Mouse (Mus musculus): ENCODE results near the gene Cyp4a31. TPM values are rescaled to one million over a fixed set of nuclear protein-coding genes. Genes with fewer than 3 reads are reported as not detected.
"Not testable (repeated sequence)": the region's sequence is repeated elsewhere in the genome, so short reads cannot be mapped to it uniquely, and the experiment has no call there.

Gene Cyp4a31
- polyA plus RNA-seq (2012; rRNA removed) = not detected in 2 replicates

DNA sequence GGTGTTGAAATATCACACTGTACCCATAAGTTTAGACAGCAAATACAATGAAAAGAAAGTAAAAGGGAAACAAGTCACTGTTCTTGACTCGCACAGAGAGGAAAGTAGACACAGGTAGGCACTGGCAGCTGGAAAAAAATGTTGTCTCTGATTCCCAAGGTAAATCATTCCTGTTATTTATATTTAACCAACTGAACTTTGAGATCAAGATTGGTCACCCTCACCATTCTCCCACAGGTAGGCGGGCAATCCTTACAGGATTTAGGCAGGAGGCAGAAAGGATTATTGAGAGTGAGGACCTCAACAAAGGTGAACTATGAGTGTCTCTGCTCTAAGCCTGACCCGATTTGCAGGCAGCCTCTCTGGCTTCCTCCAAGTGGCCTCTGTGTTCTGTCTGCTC is at the start of gene Cyp4a31:
Gene Cyp4a31, plus strand, starts transcription at position 249 of the 400 bp plus-strand sequence.
- DNase-seq (ENCODE audit: low read depth, low spot score) = no peak
- 72% methylated on average over 3 of the region's 3 CpGs for WGBS

DNA sequence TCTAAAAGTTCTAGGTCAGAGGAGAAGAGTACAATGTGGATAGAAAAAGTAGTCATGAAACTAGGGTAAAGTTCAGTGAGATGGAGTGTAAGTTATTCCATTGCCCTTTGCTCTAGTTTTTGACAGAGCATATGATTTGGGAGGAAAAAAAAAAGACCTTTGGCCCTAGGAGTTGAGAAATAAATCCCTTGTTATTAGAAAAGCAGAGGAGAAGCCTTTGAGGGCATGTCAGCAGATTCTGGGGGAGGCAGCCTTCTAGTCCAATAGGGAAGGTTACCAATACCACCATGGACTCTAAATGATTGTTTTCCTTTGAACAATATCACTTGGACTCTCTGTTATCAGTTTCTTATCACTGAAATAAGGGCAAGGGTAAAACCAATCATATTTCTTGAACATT is 49.5 kb upstream of the Cyp4a31 start:
- DNase-seq (ENCODE audit: low read depth, low spot score) = not testable (repeated sequence)

GRCm38 (mm10) chr4:115518000-115518399 is 45.4 kb upstream of the Cyp4a31 start, which contains the start of gene Cyp4a10:
Gene Cyp4a10 (plus strand): TSS chr4:115518264.
- not testable (repeated sequence) for DNase-seq (ENCODE audit: low read depth, low spot score)
- 62% methylated on average over 5 of the region's 5 CpGs for WGBS

DNA sequence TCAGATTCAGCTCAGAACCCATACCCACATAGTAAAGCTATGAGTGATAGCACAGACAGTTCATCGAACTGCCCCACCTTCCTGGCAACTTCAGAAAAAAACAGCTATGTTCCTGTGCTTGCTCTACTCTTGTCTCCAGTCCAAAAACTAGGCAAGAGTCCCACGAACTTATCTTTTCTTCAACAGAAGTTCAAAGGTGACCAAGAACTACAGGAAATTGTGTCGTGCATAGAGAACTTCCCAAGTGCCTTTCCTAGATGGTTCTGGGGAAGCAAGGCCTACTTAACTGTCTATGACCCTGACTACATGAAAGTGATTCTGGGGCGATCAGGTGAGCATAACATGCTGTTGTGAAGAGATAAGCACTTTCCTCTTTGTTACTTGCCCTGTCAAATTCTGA is 44.0 kb upstream of the Cyp4a31 start:
- no peak for DNase-seq (ENCODE audit: low read depth, low spot score)
- 59% methylated on average over 4 of the region's 4 CpGs for WGBS

DNA sequence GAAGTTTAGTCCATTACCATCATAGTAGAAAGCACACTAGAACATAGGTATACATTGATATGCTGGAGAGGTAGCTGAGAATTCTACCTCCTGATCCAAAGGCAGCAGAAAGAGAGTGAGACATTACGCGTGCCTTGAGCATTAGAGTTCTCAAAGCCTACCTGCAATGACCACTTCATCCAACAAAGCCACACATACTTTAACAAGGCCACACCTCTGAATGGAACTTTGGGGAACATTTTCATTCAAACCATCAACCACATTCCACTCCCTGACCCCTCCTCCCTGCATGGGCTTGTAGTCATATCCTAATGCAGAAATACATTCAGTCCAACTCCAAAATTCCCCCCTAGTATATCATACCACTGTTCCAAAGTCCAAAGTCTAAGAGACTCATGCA is 41.7 kb upstream of the Cyp4a31 start:
- WGBS = 92% methylated on average over 2 of the region's 2 CpGs
- no peak for DNase-seq (ENCODE audit: low read depth, low spot score)

DNA sequence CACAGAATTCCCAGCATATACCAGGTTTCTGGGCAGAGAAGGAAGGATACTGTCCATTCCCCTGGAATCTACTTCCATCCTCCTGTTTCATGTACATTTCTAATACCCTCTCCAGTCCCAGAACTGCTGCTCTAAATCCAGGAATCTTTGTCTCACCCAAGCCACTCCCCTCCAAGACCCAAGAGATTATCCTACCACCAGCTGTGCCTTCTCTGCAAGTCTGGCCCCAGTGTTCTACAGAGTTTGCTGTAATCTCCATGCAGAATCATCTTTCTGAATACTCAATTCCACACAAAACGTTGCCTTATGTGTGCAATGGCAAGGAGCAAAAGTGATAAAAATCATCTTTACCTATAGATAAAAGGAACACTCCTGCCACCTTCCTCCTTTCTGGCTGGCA is 18.3 kb upstream of the Cyp4a31 start:
- DNase-seq (ENCODE audit: low read depth, low spot score) = no peak
- 38% methylated on average over 1 of the region's 1 CpGs for WGBS

GRCm38 (mm10) chr4:115546141-115546828 is 17.2 kb upstream of the Cyp4a31 start:
- DNase-seq (ENCODE audit: low read depth, low spot score) = no peak
- WGBS = 80% methylated on average over 2 of the region's 2 CpGs

DNA sequence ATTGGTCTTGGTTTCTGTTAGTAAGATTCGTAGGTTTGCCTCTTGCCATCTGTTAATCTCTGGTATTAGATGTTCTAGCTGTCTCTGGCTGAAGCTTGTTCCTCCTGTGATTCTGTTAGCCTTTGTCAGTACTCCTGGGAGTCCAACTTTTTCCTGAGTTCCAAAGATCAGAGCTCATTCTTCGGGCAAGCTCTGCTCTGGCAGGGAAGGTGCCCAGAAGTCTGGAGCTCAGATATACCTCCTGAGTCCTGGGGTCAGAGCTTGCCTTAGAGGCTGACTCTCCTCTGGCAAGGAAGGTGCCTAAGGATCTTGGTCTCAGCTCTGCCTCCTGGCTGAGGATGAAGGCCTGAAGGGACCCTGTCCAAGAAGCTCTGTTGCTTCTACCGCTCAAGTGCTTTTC is 10.7 kb upstream of the Cyp4a31 start:
- 85% methylated on average over 3 of the region's 3 CpGs for WGBS
- no peak for DNase-seq (ENCODE audit: low read depth, low spot score)

DNA sequence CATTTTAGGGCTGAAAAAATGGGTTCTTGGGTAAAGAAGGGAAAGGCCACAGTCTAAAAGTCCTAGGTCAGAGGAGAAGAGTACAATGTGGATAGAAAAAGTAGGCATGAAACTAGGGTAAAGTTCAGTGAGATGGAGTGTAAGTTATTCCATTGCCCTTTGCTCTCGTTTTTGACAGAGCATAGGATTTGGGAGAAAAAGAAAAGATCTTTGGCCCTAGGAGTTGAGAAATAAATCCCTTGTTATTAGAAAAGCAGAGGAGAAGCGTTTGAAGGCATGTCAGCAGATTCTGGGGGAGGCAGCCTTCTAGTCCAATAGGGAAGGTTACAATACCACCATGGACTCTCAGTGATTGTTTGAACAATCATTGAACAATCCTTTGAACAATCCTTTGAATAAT is 7.9 kb upstream of the Cyp4a31 start:
- DNase-seq (ENCODE audit: low read depth, low spot score) = no peak
- 46% methylated on average over 2 of the region's 2 CpGs for WGBS

- 69% methylated on average over 4 of the region's 4 CpGs for WGBS
- no peak for DNase-seq (ENCODE audit: low read depth, low spot score)
Observed at GRCm38 (mm10) chr4:115557861-115558561, 5.4 kb upstream of the Cyp4a31 start.

- WGBS = 59% methylated on average over 5 of the region's 5 CpGs
Observed at GRCm38 (mm10) chr4:115561236-115561635, 2.2 kb upstream of the Cyp4a31 start.

GRCm38 (mm10) chr4:115564469-115565225 is 1.2 kb downstream of the Cyp4a31 start:
- DNase-seq (ENCODE audit: low read depth, low spot score) = not testable (repeated sequence)
- WGBS = 71% methylated on average over 6 of the region's 6 CpGs

More at GRCm38 (mm10) chr4:115561236-115561635, 2.2 kb upstream of the Cyp4a31 start:
- DNase-seq (ENCODE audit: low read depth, low spot score) = not testable (repeated sequence)

DNA sequence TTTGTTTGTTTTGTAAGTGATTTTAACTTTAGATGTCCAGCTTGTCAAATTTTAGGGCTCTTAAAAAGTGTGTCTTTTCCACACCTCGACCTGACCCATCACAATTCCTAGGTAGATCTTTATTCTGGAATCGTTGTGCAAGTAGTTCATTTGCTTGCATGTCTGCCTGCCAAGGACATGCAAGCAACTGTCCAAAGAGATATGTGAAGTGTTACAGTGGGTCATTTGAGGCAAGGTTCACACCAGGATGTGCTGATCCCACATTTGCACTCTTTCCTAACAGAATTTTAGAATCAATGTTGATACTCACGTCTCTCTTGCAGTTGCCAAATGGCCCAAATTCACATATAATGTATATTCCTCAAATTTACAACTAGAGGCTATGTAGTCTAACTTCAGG is 11.8 kb downstream of the Cyp4a31 start:
- no peak for DNase-seq (ENCODE audit: low read depth, low spot score)

DNA sequence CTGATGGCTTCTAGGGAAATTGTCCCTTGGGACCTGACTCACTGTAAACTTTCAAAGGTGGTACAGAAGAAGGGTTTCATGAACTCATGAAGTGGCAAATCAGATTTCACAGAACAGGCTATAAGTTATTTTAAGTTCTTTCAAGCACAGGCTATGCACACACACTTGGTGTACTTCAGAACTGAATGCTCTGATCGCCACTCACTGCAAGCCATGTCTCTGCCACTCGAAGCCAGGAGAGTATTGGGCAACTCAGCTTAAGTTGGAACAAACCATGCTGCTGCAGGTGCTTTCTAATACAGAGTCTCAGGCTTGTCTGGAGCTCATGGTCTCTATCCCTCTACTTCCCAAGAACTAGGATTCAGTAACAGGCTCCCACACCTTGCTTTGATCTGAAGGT is 12.3 kb downstream of the Cyp4a31 start:
- WGBS = 71% methylated on average over 2 of the region's 2 CpGs
- no peak for DNase-seq (ENCODE audit: low read depth, low spot score)

More for the DNA sequence above, 11.8 kb downstream of the Cyp4a31 start:
- WGBS = 71% methylated on average over 3 of the region's 3 CpGs

DNA sequence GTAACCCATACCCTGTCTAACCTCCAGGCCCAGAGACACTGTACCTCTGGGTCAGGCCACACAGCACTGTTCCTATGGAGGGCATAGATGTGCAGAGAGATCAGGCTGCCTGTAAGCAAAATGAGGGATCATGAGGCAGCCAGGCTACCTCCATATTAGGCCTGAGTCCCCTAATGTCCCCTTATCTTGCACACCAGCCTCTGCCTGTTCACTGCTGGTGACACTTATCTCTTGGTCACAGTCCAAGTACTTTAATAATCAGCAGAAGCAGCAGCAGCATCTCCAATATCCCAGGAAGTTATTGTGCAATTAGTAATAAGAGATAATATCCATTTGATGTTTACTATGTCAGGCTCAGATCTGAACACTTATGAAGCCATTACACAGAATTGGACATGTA is 19.6 kb downstream of the Cyp4a31 start:
- DNase-seq (ENCODE audit: low read depth, low spot score) = no peak

- no peak for DNase-seq (ENCODE audit: low read depth, low spot score)
- WGBS = 86% methylated on average over 1 of the region's 1 CpGs
Observed at GRCm38 (mm10) chr4:115596357-115596756, 32.9 kb downstream of the Cyp4a31 start.

DNA sequence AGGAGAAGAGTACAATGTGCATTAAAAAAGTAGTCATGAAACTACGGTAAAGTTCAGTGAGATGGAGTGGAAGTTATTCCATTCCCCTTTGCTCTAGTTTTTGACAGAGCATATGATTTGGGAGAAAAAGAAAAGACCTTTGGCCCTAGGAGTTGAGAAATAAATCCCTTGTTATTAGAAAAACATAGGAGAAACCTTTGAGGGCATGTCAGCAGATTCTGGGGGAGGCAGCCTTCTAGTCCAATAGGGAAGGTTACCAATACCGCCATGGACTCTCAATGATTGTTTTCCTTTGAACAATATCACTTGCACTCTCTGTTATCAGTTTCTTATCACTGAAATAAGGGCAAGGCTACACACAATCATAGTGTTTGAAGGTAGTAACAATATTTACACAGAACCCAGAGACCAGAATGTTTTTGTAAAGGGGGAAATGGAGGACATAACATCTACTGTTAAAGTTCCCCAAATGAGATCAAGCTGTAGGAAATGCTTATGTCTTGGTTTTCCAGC is 33.4 kb downstream of the Cyp4a31 start:
- DNase-seq (ENCODE audit: low read depth, low spot score) = no peak
- WGBS = 48% methylated on average over 2 of the region's 2 CpGs

GRCm38 (mm10) chr4:115600611-115601010 is 37.2 kb downstream of the Cyp4a31 start, which contains the start of gene Cyp4a32:
Gene Cyp4a32 (plus strand): TSS chr4:115600969.
- not testable (repeated sequence) for DNase-seq (ENCODE audit: low read depth, low spot score)
- WGBS = 86% methylated on average over 8 of the region's 8 CpGs

DNA sequence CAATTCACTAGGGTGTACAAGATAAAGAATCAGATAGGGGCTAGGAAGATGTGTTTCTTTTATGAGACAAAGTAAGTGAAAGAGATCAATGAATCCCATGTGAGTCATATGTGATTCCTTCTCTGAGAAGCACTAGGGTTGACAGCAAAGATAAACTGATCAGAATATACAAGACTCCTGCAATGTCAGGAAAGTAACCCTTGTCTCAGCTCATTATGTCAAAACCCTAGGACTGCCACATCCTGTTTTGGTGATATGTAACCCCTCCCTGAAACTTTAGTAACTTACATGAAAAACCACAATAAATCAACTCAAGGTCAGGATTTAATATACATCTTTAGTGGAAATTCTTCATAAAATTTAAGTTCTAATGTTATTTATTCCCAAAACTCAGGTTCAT is 50.6 kb downstream of the Cyp4a31 start:
- no peak for DNase-seq (ENCODE audit: low read depth, low spot score)

DNA sequence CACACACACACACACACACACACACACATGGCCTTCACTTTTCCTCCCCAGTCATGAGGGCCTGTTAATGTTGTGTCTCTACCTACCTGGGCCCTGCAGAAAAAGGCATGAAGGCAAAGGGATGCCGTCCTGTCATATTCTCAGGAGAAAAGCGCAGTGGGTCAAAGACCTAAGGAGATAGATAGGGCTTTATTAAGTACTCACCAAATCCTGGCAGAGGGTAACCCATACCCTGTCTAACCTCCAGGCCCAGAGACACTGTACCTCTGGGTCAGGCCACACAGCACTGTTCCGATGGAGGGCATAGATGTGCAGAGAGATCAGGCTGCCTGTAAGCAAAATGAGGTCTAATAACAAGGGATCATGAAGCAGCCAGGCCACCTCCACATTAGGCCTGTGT is 62.1 kb downstream of the Cyp4a31 start:
- WGBS = 86% methylated on average over 3 of the region's 3 CpGs
- not testable (repeated sequence) for DNase-seq (ENCODE audit: low read depth, low spot score)

Measured in large intestine, adult 2 months (tissue).